Mouse (Mus musculus) heart, adult 10 weeks (tissue): ENCODE measurements around the gene Gm6902. TPM values are rescaled to one million over a fixed set of nuclear protein-coding genes. Genes with fewer than 3 reads are reported as not detected.

Experiments used
- polyA plus RNA-seq: library from polyadenylated mRNA; stranded (reverse); fragments of 350-450 nt; fragmentation: Illumina TruSeq; extraction: RNeasy Lipid Tissue Mini Kit (QIAGEN cat#74804); gene quantifications from one replicate; pipeline ENCODE4 v1.2.3, GENCODE M21; 2014; ENCODE audit warnings: low read depth, low replicate concordance

Gene Gm6902
- not detected for polyA plus RNA-seq

DNA sequence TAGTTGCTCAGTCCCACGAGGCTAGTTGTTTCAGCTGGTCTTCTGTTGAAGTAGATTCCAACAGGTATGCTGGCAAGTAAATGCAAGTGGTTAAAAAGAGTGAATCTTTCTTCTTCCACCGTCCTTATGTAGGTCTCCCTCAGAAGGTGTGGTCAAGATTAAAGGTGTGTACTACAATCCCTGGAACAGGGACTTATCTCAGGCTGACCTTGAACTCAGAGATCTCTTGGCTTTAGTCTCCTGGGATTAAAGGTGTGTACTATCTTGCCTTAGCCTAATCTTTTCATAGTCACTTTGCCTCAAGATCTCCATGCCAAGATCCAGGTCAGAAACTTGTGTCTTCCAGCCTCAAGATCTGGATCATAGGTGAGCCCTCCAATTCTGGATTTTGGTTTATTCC, at the start of gene Gm6902:
Gene Gm6902 (minus strand): TSS at position 101 of the 400 bp plus-strand sequence.

DNA sequence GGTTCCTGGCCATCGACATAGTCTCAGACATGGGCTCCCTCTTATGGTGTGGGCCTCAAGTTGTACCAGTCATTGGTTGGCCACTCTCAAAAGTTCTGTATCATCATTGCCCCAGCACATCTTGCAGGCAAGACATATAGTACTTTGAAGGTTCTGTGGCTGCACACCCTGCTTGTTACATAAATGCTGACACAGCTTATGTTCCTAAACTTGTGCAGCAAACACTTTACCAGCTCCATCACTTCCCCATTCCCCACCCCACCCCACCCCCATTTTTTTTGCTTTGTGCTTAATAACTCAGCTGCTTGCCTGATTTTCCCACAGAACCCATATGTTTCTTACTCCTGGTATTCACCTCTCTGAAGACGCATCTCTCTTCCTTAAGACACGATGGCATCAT, 22.2 kb upstream of the Gm6902 start, which contains the start of gene Nlrp4e:
Gene Nlrp4e (plus strand): TSS at position 301 of the 400 bp plus-strand sequence.

DNA sequence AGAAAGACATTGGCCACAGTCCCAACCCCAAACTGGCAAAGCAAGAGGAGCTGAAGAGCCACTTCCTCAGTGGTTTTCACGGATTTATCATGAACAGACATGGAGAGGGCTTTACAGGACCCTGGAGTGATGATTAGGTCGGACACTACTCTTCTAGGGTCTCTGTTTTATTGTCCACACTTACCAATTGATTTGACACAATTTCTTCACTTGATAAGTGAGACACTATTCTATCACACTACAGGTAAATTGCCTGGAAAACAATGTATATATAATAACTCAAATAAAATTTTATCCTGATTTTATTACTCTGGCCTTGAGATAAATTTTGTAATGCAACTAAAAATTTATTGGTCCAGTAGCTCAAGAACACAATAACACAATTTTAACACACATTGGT, 27.1 kb downstream of the Gm6902 start, which contains the start of gene Vmn1r166:
Gene Vmn1r166 (minus strand): TSS at position 101 of the 400 bp plus-strand sequence.

Other genes with a start within 250 kb of the Gm6902 start
- not detected for gene Vmn1r163, start 223.4 kb downstream of the Gm6902 start, polyA plus RNA-seq
- gene Gm8720, start 211.4 kb downstream of the Gm6902 start, polyA plus RNA-seq, result not detected
- gene Gm10662, start 134.4 kb downstream of the Gm6902 start, polyA plus RNA-seq, result not detected
- not detected for gene Vmn1r165, start 61.6 kb downstream of the Gm6902 start, polyA plus RNA-seq
- gene Vmn1r166, start 27.2 kb downstream of the Gm6902 start, polyA plus RNA-seq, result not detected
- gene Nlrp4e, start 22.3 kb upstream of the Gm6902 start, polyA plus RNA-seq, result not detected
- not detected for gene Nlrp5, start 107.0 kb upstream of the Gm6902 start, polyA plus RNA-seq
- not detected for gene Vmn1r167, start 228.3 kb upstream of the Gm6902 start, polyA plus RNA-seq